Comparison of ENCODE assay signal across 11 mouse cellular contexts in the genomic region with DNA sequence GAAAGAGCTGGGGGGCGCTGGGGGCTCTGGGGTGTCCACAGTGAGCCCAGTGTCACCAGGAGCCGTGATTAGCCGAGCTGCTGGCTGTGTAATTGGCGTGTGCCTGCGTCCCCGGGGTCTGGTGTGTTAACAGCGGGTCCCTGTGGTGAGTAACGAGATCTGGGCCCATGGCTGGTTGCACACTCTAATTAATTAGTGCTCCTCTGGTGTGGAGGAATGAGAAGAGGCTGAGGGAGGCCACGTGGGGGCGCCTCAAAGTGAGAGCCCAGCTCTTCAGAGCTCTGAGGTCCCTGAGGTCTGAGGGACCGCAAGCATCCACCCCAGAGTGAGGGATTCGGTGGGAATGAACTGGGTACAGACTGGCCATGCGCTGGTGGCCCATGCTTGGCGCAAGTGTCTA. TPM values are rescaled to one million over a fixed set of nuclear protein-coding genes. Genes with fewer than 3 reads are reported as not detected.
DNase-seq lines count a peak whose midpoint lies in the region; ATAC-seq lines count a peak whose summit lies in the region.
"Had no signal": no experiment of that assay in that cellular context is flagged by ENCODE, and none has a peak within 500 bp of the region (broad histone marks: within the 10 kb centered on the region; RNA-seq: fewer than 3 reads in every experiment).

No protein-coding gene starts in this region.

- H3K9ac ChIP-seq in midbrain, embryonic 13.5 days (replicated peaks) = no peak overlapping the region
- no peak overlapping the region for H3K9ac ChIP-seq in forebrain, embryonic 12.5 days
- H3K9ac ChIP-seq in neural tube, embryonic 14.5 days (replicated peaks; ENCODE audit: low read depth, low read length) = no peak overlapping the region
- H3K9ac ChIP-seq: lung, embryonic 15.5 days had no signal

- peaks cover 21% of the 10 kb centered on the region for H3K4me1 ChIP-seq in midbrain, embryonic 13.5 days (replicated peaks)
- peaks cover 24% of the 10 kb centered on the region for H3K4me1 ChIP-seq in midbrain, embryonic 10.5 days
- peaks cover 26% of the 10 kb centered on the region for H3K4me1 ChIP-seq in forebrain, embryonic 12.5 days
- H3K4me1 ChIP-seq in neural tube, embryonic 14.5 days (ENCODE audit: control insufficient read depth, insufficient read depth, low read length) = peaks cover 18% of the 10 kb centered on the region

- WGBS in midbrain, embryonic 13.5 days = 26% methylated on average over 14 of the region's 14 CpGs
- 29% methylated on average over 14 of the region's 14 CpGs for WGBS in midbrain, embryonic 10.5 days
- WGBS in forebrain, embryonic 12.5 days = 21% methylated on average over 14 of the region's 14 CpGs
- 28% methylated on average over 14 of the region's 14 CpGs for WGBS in neural tube, embryonic 14.5 days

- H3K4me2 ChIP-seq in midbrain, embryonic 13.5 days (replicated peaks) = no peak overlapping the region
- H3K4me2 ChIP-seq in forebrain, embryonic 12.5 days = no peak overlapping the region
- H3K4me2 ChIP-seq in neural tube, embryonic 14.5 days (ENCODE audit: low read depth, low read length) = no peak overlapping the region

- H3K27ac ChIP-seq in midbrain, embryonic 13.5 days = no peak overlapping the region
- no peak overlapping the region for H3K27ac ChIP-seq in midbrain, embryonic 10.5 days (replicated peaks)
- H3K27ac ChIP-seq in forebrain, embryonic 12.5 days = no peak overlapping the region
- peak overlapping the region; percentile 82 for H3K27ac ChIP-seq in neural tube, embryonic 14.5 days (ENCODE audit: low read depth, low read length)
- H3K27ac ChIP-seq: lung, embryonic 15.5 days had no signal

- H3K4me3 ChIP-seq in midbrain, embryonic 13.5 days (replicated peaks) = no peak overlapping the region
- no peak overlapping the region for H3K4me3 ChIP-seq in midbrain, embryonic 10.5 days
- no peak overlapping the region for H3K4me3 ChIP-seq in forebrain, embryonic 12.5 days (replicated peaks)
- H3K4me3 ChIP-seq in neural tube, embryonic 14.5 days (ENCODE audit: low read depth, low read length) = no peak overlapping the region
- H3K4me3 ChIP-seq: lung, embryonic 15.5 days had no signal

- peak; percentile 47 for DNase-seq in cerebellum, adult 11 months
- DNase-seq in cerebellum, adult 8-10 months = no peak
- no peak for DNase-seq in midbrain, embryonic 10.5 days (ENCODE audit: low spot score)
- no peak for DNase-seq in right cerebral cortex, postnatal 4 days
- DNase-seq: adrenal gland, postnatal 14 days; thymus, postnatal 25 days had no signal

- H3K9me3 ChIP-seq in midbrain, embryonic 13.5 days = no peaks in the 10 kb centered on the region
- no peaks in the 10 kb centered on the region for H3K9me3 ChIP-seq in midbrain, embryonic 10.5 days (replicated peaks)
- H3K9me3 ChIP-seq in forebrain, embryonic 12.5 days = no peaks in the 10 kb centered on the region
- H3K9me3 ChIP-seq in neural tube, embryonic 14.5 days (ENCODE audit: control insufficient read depth, low read length) = no peaks in the 10 kb centered on the region
- H3K9me3 ChIP-seq: lung, embryonic 15.5 days had no signal

- H3K27me3 ChIP-seq in midbrain, embryonic 13.5 days = peaks cover 46% of the 10 kb centered on the region
- peaks cover 94% of the 10 kb centered on the region for H3K27me3 ChIP-seq in midbrain, embryonic 10.5 days (ENCODE audit: low read depth, poor library complexity, severe bottlenecking)
- peaks cover 74% of the 10 kb centered on the region for H3K27me3 ChIP-seq in forebrain, embryonic 12.5 days
- no peaks in the 10 kb centered on the region for H3K27me3 ChIP-seq in neural tube, embryonic 14.5 days (ENCODE audit: control insufficient read depth, insufficient read depth, low read length)

- no peaks in the 10 kb centered on the region for H3K36me3 ChIP-seq in midbrain, embryonic 13.5 days
- no peaks in the 10 kb centered on the region for H3K36me3 ChIP-seq in midbrain, embryonic 10.5 days
- H3K36me3 ChIP-seq in forebrain, embryonic 12.5 days (replicated peaks) = no peaks in the 10 kb centered on the region
- H3K36me3 ChIP-seq in neural tube, embryonic 14.5 days (ENCODE audit: control insufficient read depth, insufficient read depth, low read length) = no peaks in the 10 kb centered on the region
- H3K36me3 ChIP-seq: lung, embryonic 15.5 days had no signal

- 0 out of 2 replicates have a peak, but pooled peaks have one; percentile 8 for ATAC-seq in midbrain, embryonic 13.5 days
- ATAC-seq in forebrain, embryonic 12.5 days (ENCODE audit: low FRiP score) = peak; percentile 43
- no peak for ATAC-seq in neural tube, embryonic 14.5 days (ENCODE audit: low read depth)
- ATAC-seq in inflammation-experienced regulatory T-cells, adult 6 months = no peak

RNA-seq across cellular contexts. Expression of gene Calcoco1, which starts 13.1 kb away (rescaled TPM):
- 41.9 and 51.1 TPM in 2 replicates for polyA plus RNA-seq in midbrain, embryonic 13.5 days (2015; fragmentation: Nextera tagmentation; extraction: Ambion mirVana)
- 26.0 and 31.1 TPM in 2 replicates for polyA plus RNA-seq in midbrain, embryonic 10.5 days (2016; fragmentation: Nextera tagmentation; extraction: Ambion mirVana)
- 38.8 and 42.7 TPM in 2 replicates for polyA plus RNA-seq in forebrain, embryonic 12.5 days (2016; fragmentation: Nextera tagmentation; extraction: Ambion mirVana)
- polyA plus RNA-seq in neural tube, embryonic 14.5 days (2014; fragmentation: Nextera tagmentation; extraction: Ambion mirVana) = 23.5 and 29.3 TPM in 2 replicates
- polyA plus RNA-seq in inflammation-experienced regulatory T-cells, adult 6 months (2017; shearing (Covaris generic)) = 10 to 100 TPM; 22.0 to 43.9 (median 37.8) TPM

Comparison
In these comparisons a context has a peak if more than half of its experiments do, and no peak if none do; other contexts are left out.
1. ATAC-seq: peak in midbrain, embryonic 13.5 days (single experiment) and forebrain, embryonic 12.5 days (single experiment); none in neural tube, embryonic 14.5 days (single experiment) and inflammation-experienced regulatory T-cells, adult 6 months (single experiment).